Mouse (Mus musculus) c-Kit-positive CD71-positive TER-119-positive erythroid progenitor cells, embryonic 14.5 days (primary cell): ENCODE results near the gene Abat.
A peak's percentile ranks its signal among the peaks of the same experiment; 100 is the strongest.
"Not testable (repeated sequence)": the region's sequence is repeated elsewhere in the genome, so short reads cannot be mapped to it uniquely, and the experiment has no call there.

Experiments used
- DNase-seq: peaks from one replicate; pipeline ENCODE4 v3.0.0-alpha.2; 2013; ENCODE audit warnings: low spot score

Abat gene

GRCm38 (mm10) chr16:8532894-8533293, 19.7 kb downstream of the Abat start:
- DNase-seq: no peak

DNA sequence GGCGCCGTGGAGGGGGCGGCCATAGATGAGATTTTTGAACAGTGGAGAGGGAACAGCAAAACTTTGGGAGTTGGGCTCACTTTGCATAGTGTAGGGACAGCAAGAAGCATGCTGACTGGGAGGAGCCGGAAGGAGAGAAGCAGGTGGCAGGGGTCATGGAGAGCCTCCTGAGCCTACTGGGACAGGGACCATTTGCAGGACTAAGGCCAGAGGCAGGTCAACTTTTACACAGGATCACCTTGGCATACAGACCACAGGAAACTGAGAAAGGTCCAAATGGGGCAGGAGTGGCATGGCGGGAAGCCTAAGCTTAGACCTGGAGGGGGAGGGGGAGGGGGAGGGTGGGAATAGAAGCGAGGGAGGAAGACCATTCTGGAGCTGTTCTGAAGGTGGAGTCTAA, 20.2 kb downstream of the Abat start:
- no peak for DNase-seq

DNA sequence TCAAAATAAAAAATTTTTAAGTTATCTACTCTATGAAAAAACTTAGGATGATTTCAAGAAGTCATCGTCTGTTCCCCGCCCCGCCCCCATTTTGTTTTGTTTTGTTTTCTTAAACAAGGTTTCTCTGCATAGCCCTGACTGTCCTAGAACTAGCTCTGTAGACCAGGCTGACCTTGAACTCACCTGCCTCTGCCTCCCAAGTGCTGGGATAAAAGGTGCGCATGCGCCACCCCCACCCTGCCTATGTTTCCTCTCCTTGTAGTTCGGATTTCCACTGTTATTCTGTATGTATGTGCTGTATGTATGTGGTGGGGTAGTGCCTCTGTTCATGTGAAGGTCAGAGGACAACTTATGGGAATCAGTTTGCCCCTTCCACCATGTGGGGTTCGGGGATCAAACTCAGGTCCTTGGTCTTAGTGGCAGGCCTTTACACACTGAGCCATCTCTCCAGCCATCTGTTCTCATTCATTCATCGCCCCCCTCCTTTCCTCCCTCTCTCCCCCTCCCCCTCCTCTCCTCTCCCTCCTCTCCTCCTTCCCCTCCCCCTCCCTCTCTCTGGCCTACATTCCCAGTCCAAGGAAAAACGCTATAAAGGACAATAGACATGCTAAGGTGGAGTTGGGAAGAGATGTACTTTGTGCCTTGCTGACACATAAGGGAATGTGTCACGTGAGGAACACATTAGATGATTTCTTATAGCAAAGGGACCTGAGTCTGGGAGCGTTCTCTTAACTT, 21.4 kb downstream of the Abat start:
- no peak for DNase-seq

DNA sequence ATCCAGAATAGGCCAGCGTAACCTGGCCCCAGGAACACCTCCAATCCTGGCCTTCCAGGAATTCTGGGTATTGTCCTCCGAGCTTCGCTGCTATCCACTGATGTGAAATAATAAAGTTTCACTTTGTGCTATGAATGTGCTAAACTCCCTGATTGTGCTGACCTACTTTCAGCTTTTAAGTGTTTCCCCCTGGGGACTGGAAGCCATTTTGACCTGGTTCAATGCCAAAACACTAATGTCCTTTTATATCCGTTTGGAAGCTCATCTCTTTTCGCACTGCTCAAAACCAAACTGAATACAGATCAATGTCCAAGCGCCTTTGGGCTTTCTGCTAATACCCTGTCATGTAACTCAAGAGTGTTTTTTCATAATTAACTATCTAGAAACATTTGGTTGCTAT, 22.2 kb downstream of the Abat start:
- no peak for DNase-seq

- DNase-seq: no peak
These were observed 26.1 kb downstream of the Abat start for GRCm38 (mm10) chr16:8539150-8539865.

GRCm38 (mm10) chr16:8540859-8541314, 27.7 kb downstream of the Abat start:
- DNase-seq: no peak

- no peak for DNase-seq
These were observed 34.6 kb downstream of the Abat start for GRCm38 (mm10) chr16:8547836-8548235.

DNA sequence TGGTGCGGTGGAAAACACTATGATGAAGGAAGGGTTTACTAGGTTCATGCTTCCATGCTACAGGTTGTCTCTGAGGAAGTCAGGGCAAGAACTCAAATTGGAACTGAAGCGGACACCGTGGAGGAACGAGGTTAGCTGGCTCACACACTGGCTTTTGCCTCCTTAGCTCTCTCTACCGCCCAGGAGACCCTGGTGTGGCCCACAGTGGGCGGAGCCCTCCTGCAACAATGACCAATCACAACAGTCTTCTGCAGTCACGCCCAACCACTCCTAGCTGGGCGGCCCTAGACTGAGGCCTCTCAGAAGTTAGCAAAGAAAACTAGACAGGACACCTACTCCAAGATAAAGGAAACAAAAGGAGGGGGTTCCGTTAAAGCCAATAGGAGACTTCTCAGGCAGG, 36.3 kb downstream of the Abat start:
- peak; percentile 14 for DNase-seq

GRCm38 (mm10) chr16:8554351-8554750, 41.1 kb downstream of the Abat start:
- DNase-seq: no peak

DNA sequence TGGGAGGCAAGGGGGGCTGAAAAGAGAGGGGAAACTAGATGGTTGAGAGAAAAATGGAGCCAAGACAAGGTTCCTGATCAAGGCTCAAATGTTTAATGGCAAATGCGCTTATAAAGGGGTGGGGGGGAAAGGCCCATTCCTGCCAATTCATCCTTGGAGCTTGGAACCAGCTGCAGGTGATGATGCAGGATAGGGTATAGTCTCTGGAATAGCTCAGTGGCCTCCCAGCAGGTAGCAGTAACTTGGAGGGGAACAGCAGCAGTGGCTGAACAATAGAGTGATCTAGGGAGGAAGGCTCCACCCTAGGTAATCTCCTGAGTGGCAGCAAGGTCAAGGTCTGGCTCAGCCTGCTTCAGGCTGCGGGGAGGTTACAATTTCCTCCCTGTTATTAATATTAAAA, 41.5 kb downstream of the Abat start:
- not testable (repeated sequence) for DNase-seq

- not testable (repeated sequence) for DNase-seq
These were observed 42.1 kb downstream of the Abat start for GRCm38 (mm10) chr16:8555371-8555770.

GRCm38 (mm10) chr16:8560079-8560478, 46.9 kb downstream of the Abat start:
- no peak for DNase-seq

- not testable (repeated sequence) for DNase-seq
These were observed 47.9 kb downstream of the Abat start for GRCm38 (mm10) chr16:8561101-8561500.

- DNase-seq: not testable (repeated sequence)
These were observed 48.6 kb downstream of the Abat start for GRCm38 (mm10) chr16:8561856-8562255.

DNA sequence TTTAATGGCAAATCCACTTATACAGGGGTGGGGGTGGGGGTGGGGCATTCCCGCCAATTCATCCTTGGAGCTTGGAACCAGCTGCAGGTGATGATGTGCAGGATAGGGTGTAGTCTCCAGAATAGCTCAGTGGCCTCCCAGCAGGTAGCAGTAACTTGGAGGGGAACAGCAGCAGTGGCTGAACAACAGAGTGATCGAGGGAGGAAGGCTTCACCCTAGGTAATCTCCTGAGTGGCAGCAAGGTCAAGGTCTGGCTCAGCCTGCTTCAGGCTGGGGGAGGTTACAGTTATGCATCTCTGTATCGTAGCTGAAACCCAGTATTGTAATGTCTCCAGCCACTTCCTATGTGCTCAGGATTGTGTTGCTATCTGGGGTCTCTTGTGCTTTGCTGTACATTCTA, 49.6 kb downstream of the Abat start:
- not testable (repeated sequence) for DNase-seq

GRCm38 (mm10) chr16:8564836-8565235, 51.6 kb downstream of the Abat start:
- DNase-seq: no peak

DNA sequence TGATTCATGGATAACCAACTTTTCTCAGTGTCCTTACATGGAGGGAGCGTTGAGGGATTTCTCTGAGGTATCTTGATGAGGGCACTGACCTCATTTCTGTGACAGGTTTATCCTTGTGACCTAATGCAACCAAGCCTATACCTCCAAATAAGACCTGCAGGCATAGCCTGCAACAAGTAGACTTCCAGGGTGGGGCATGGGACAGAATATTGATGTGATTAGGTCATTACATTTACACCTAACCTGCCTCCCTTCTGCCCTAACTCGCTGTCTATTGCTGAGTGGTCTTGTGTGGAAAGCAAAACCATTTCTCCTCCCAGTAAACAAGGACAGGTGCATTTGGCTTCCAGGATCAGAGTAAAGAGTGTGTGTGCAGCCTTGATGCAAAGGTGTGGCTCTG, 52.3 kb downstream of the Abat start:
- no peak for DNase-seq

- no peak for DNase-seq
These were observed 53.0 kb downstream of the Abat start for GRCm38 (mm10) chr16:8566115-8566711.

GRCm38 (mm10) chr16:8568881-8569280, 55.7 kb downstream of the Abat start:
- DNase-seq: no peak

DNA sequence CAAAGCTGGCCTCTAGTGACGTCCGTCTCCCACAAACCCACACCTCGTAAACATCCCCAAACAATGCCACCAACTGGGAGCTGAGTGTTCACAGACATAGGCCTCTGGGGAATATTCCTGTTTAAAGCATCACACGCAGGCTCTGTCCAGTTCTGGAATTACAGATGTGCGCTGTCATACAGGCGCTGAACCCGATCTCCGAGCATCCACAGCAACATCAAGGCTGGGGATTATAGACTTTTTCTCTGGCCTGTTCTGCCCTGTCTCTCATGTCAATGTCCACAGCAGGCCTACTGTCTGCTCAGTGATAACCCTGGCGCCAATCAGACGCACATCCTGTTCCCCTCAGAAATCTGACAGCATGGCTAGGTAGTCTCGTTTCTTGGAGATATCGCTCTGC, 57.1 kb downstream of the Abat start:
- no peak for DNase-seq

DNA sequence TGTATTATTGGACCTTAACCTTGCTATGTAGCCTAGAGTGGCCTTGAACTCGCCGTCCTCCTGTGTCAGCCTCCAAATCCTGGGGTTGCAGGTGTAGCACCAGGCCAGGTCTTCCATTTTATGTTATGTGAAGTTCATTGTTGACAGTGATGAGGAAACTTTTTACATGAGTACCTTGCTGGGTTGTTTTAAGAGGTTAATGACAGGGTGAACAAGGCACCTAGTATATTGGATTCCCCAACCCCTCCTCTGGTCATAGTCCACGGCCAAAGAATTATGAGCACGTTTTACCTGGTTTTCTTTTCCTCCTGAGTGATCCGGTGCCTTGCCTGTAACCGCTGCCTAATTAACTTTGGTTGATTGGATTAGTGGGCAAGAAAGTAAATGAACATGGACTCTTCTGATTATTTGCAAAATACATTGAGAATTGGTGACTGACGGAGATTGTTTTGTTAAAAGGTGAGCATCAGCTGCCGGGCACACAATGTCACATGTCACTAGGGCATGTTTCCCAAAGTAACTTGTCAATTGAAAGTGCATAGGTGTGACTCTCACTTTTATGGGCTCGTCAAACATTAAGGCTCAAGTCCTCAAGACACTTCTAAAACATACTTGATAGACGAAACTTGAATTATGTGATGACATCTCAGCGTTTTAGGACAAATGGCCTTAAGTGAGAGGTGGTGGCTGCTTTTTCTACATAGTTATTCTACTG, 57.8 kb downstream of the Abat start:
- no peak for DNase-seq

GRCm38 (mm10) chr16:8573041-8573440, 59.8 kb downstream of the Abat start:
- DNase-seq: no peak
